Mouse (Mus musculus) splenic B cell, adult 2 months (primary cell): ENCODE data around the gene Aak1.
"Not testable (repeated sequence)": the region's sequence is repeated elsewhere in the genome, so short reads cannot be mapped to it uniquely, and the experiment has no call there.

ENCODE experiments used
- DNase-seq: peaks from one replicate; pipeline ENCODE4 v3.0.0-alpha.2; 2011; ENCODE audit warnings: low read depth, low spot score
- H3K27me3 ChIP-seq: 2 replicates; pipeline ENCODE4 v1.6.1; 2012; ENCODE audit warnings: mild to moderate bottlenecking, low read length, moderate library complexity, mixed read lengths; ENCODE audit not compliant: control insufficient read depth, poor library complexity, insufficient read depth, severe bottlenecking
- H3K36me3 ChIP-seq: 2 replicates; pipeline ENCODE4 v1.6.1; 2012; ENCODE audit warnings: mild to moderate bottlenecking, low read length, moderate library complexity, mixed read lengths; ENCODE audit not compliant: control insufficient read depth, poor library complexity, insufficient read depth, severe bottlenecking

The Aak1 gene

DNA sequence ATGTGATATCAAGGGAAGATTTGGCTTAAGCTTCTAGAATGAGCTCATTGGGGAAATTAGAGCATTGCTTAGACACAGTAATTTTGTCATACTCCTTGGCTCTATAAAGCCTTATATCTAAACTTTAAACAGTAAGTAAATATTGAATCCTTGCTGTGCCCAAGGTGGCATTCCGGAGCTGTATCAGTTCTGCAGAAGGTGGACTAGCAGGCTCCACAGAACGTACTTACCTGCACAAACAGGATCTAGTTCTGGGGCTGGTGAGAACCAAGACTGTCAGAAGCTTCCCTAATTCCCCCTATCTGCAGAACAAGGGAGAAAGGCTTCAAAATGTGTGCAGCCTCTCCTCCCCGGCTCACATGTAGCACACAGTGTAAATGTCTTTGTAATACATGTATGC, 4.6 kb downstream of the Aak1 start:
- 0 out of 2 replicates have a peak, but pooled peaks cover 1% of the 10 kb centered on the region for H3K36me3 ChIP-seq
- no peak for DNase-seq
- no peaks in the 10 kb centered on the region for H3K27me3 ChIP-seq

DNA sequence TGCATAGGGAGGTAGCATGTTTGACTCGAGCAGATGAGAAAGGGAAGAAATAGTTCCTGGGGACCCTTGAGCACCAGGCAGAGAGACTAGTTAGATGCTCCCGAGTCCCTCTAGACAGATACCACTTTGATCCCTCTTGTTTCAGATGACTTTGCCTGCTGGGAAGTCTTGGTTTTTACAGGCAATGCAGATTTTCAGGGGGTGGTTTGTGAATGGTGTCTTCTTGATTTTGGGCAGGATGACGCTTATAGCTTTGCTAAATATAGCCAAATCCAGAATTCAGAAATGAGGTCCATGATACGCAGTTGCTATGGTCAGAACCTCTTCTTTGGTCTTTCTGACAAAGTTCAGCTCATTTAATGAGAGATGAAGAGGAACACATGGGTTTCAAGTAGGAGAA, 5.6 kb downstream of the Aak1 start:
- Histone ChIP-seq H3K27me3 (no peaks in the 10 kb centered on the region), H3K36me3 (0 out of 2 replicates have a peak, but pooled peaks cover 2% of the 10 kb centered on the region)
- DNase-seq: no peak

DNA sequence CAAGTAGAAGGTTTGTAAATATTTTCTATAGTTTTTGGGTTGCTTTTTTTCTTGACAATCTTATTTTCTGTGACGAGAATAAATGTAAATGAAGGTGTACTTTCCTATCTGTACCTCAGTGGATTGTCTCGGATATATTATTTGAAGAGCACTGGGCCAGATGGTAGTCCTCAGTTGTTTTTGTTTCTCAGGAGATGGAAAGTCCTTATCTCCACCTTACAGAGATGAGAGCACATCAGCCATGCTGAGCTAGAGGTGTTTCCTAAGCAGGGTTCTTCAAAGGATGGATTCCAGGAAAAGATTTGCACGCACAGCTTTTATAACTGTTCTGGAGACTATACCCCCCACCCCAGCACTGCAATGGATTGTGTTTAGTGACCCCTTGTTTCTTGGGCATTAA, 9.3 kb downstream of the Aak1 start:
- H3K27me3 ChIP-seq: no peaks in the 10 kb centered on the region
- H3K36me3 ChIP-seq: peaks cover 4% of the 10 kb centered on the region; the same call in 1 of the 2 replicates
- DNase-seq: no peak

DNA sequence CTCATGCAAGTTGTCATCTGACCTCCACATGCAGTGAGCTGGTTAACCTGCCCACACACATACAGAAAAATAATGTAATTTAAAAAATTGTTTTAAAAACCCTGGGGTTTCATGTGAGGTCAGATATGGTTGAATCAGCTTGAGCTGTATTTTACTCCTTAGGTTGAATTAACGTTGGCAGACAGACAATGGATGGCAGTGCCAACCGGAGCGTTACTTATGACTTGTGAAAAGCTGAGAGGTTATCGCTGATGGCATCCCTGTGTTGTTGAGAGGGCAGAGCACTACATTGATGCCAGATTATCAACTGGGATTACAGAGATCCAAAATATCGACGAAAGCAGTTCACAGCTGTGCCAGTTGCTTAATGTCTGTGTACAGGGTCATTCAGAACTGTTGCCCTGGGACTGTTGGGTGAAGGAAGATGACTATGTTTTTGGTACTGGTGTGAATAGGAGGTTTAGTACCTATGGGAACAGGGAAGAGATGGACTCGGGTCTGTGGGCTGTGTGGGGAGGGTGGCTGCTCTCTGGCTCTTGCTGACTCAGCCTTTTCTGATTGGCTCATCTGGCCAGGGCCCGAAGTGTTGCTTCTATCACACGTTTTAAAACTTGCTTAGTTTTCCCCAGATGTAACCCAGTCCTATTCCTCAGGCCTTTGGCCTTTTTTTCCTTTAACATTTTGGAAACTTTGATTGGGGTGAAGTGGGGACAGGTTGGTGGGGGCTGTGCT, 11.6 kb downstream of the Aak1 start:
- no peaks in the 10 kb centered on the region for H3K27me3 ChIP-seq
- H3K36me3 ChIP-seq: peaks cover 4% of the 10 kb centered on the region; the same call in 1 of the 2 replicates
- DNase-seq: no peak

DNA sequence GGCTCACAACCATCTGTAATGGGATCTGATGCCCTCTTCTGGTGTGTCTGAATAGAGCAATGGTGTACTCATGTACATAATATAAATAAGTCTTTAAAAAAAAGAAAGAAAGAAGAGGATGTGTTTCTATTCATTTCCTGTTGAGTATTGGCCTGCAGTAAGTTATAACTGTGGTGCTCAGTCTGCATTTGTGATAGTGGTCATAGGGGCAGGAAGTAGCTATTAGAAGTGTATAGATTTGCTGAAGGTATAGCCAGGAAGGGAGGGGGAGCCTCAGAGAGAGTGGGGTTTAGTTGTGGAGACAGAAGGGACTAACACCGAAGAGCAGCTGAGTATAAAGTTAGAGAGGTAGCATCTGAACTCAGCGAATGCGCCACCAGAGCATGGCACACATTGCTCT, 15.0 kb downstream of the Aak1 start:
- peaks cover 2% of the 10 kb centered on the region; the same call in 1 of the 2 replicates for H3K36me3 ChIP-seq
- H3K27me3 ChIP-seq: no peaks in the 10 kb centered on the region
- no peak for DNase-seq

DNA sequence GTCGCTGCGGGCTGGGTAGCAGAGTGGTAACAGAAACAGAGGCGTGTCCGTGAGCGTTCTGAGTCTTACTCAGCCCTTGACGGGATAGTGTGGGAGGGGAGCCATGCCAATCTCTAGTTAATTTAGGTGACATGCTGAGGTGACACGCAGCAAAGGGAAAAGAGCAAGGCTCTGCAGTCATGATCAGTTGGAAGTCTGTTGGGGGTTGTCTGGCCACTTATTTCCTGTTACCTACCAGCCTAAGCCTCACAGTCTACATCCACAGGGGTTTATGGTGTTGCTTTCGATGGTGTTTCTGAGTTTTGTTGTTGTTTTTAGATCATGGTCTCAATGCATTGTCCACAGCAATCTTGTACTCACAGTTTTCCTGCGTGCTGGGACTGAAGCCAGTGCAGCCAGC, 21.0 kb downstream of the Aak1 start:
- Histone ChIP-seq H3K27me3 (no peaks in the 10 kb centered on the region), H3K36me3 (no peaks in the 10 kb centered on the region)
- DNase-seq: no peak

DNA sequence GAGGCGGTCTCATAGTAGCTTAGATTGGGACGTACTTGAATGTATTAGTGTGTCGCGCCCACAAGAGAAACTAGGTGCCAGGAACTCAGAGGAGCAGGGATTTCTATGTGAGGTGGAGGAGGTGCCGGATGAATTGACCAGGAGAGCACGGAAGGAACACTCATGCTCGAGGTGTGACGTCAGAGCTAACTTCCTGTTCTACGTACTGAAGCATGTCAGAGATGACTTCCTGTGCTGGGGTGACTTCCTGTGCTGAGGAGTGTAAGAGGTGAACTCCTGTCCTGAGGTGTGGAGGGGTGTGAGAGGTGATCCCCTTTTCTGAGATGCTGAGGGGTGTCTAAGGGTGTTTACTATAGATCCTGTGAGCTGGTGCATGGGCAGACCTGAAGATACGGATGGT, 22.5 kb downstream of the Aak1 start:
- Histone ChIP-seq H3K36me3 (no peaks in the 10 kb centered on the region), H3K27me3 (no peaks in the 10 kb centered on the region)
- peak; percentile 84 for DNase-seq

DNA sequence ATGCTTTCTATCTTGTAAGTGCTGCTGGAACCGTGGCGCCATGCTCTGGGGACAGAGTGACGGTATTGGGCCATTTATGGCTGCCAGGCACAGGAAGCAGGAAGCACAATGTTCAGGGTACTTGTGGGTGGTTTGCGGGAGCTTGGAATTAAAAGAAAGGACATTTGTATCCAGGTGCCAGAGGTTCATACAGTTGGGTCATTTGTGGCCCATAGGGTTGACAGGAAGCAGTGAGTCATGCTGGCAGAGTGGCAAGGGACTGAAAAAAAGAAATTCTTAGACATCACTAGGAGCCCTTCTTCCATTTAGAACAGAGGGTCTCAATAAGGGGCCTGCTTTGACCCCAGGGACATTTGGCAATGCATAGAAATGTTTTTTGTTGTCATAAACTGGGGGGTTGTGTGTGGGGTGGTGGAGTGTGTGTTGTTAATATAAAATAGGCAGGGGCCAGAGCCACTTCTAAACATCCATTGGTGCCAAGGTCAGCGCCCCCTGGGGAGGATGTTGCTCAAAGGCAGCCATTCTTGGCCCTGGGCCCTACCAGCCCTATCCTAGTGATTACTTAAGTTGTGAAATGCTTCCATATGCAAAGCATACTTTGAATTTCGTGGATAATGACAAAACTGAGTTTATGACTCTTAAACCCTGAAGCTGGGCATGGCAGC, 25.5 kb downstream of the Aak1 start:
- no peak for DNase-seq
- H3K36me3 ChIP-seq: 0 out of 2 replicates have a peak, but pooled peaks cover 3% of the 10 kb centered on the region
- H3K27me3 ChIP-seq: no peaks in the 10 kb centered on the region

DNA sequence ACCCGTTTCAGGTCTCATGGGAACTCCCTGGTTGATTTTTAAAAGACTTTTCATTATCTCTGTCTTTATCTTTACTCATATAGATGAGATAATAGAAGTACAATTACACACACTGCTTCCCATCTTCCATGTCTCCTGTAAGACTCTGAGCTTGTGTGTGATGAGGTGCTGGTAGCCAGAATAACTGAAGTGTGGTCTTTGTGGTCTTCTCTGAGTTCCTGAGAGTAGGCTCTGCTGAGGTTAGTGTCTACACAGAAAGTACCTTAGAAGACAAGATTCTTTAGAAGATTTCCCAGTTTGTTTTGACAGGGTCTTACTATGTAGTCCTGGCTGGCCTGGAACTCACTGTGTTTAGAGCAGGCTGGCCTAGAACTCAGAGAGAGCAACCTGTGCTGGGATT, 27.1 kb downstream of the Aak1 start:
- DNase-seq: no peak
- Histone ChIP-seq H3K27me3 (no peaks in the 10 kb centered on the region), H3K36me3 (0 out of 2 replicates have a peak, but pooled peaks cover 3% of the 10 kb centered on the region)

DNA sequence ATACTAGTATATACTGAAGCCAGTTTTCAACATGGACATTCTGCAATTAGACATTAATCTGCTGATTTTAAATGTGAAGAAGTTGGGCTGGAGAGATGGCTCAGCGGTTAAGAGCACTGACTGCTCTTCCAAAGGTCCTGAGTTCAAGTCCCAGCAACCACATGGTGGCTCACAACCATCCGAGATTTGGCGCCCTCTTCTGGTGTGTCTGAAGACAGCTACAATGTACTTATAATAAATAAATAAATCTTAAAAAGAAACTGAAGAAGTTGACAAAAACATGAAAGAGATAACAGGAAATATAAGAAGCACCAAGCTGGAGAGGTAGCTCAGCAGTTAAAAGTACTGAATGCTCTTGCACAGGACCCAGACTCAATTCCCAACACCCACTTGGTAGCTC, 29.3 kb downstream of the Aak1 start:
- H3K27me3 ChIP-seq, H3K36me3 ChIP-seq: not testable (repeated sequence)
- DNase-seq: peak; percentile 17

DNA sequence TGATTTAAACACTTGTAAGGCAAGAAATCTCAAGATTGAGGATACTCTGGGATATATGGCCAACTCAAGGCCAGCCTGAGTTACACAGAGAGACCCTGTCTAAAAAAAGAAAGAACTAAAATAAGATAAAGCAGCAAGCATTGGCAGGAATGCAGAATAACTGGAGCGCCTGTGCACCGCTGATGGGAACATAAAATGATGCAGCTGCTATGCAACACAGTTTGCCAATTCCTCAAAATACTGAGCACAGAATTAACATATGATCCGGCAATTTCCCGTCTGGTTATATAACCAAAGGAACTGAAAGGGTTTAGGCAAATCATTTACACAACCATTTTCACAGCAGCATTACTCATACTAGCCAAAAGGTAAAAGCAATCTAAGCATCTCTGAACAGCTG, 30.0 kb downstream of the Aak1 start:
- no peak for DNase-seq
- Histone ChIP-seq H3K27me3 (no peaks in the 10 kb centered on the region), H3K36me3 (0 out of 2 replicates have a peak, but pooled peaks cover 3% of the 10 kb centered on the region)

DNA sequence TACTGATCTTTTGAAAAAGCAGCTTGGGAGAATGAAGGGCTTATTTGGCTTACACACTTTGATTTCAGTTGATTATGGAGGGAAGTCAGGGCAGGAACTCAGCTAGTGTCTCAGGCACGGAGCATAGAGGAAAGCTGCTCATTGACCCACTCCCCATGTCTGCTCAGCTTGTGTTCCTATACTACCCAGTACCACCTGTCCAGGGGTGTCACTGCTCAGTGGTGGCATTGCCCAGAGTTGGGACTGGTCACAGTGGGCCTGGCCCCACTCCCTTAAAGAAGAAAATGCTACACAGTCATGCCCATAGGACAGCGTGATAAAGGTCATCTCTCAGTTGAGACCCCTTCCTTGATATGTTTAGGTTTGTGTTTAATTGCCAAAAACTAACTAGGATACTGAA, 34.9 kb downstream of the Aak1 start:
- no peak for DNase-seq

DNA sequence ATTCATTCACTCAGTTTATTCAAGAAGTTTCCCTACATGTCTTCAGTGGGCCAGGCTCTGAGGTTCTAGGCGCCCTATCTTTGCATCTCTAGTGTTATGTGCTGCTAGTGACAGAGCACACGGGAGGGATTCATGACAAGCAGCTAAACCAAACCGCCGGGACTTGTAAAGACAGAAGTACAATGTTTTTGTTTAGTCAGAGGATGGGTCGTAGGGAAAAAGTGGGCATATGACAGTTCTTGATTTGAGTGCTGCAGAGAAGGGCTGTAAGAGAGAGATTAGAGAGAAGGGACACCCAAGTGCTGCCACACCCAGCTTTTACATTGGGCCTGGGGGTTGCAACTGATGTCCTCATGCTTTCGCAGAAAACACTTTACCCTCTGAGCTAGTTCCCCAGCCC, 35.4 kb downstream of the Aak1 start:
- Histone ChIP-seq H3K27me3 (no peaks in the 10 kb centered on the region), H3K36me3 (no peaks in the 10 kb centered on the region)
- DNase-seq: no peak

More for the DNA sequence above, 34.9 kb downstream of the Aak1 start:
- H3K36me3 ChIP-seq: no peaks in the 10 kb centered on the region
- H3K27me3 ChIP-seq: no peaks in the 10 kb centered on the region

DNA sequence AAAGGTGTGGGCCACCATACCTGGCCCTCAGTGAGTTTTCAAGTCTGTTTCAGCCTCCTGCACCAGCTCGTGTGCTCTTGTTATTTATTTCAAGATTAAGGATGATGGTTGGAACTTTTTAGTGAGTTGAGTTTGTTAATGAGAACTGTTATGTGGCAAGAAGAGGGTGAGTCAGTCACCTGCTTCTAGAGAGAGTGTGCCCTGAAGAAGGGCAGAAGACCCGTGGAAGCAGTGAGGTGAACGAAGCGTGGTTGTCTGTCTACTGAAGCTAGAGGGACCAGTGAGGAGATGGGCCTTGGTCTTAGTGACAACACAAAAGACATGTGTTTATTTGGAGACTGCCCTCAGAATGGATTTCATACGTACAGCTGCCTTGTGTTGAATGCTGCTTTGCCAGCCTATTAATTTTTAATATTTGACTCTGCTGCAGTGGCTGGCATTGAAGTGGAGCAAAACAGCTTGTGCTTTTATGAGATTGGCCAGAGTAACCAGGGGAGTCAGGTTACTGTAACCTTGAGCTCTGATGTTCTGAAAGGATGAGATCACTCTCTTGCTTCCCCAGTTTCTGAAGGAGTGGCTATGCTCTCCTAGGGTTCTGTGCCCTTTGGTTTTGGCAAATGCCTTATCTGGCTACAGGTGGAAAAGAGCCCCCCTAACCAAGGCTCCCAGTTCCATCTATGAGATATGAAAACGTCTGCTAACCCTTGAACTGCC, 36.7 kb downstream of the Aak1 start:
- H3K36me3 ChIP-seq: no peaks in the 10 kb centered on the region

DNA sequence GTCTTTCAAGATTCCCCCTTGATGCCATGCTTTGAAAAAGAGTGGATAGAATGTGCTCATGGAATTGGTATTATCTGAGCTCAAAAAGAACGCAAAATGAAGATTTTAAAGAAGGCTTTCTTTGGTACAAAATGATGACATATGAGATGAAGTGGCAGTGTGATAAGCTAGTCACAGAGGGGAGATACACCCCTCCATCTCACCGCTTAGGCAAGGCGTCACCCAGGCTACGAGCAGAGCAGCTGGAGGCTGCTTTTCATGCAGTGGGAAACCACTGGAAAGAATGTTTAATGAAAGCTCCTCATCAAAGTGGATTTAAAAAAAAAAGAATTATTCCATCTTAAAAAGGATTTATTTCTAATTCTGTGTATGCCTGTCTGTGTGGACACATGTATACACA, 37.5 kb downstream of the Aak1 start:
- H3K27me3 ChIP-seq: no peaks in the 10 kb centered on the region
- DNase-seq: no peak
- no peaks in the 10 kb centered on the region for H3K36me3 ChIP-seq

More for the DNA sequence above, 36.7 kb downstream of the Aak1 start:
- H3K27me3 ChIP-seq: no peaks in the 10 kb centered on the region
- no peak for DNase-seq
